Mouse (Mus musculus): ENCODE results near the gene Pcare. TPM values are rescaled to one million over a fixed set of nuclear protein-coding genes. Genes with fewer than 3 reads are reported as not detected.

The Pcare gene
- polyA plus RNA-seq, 1 experiment from 2014 or later, result not detected

DNA sequence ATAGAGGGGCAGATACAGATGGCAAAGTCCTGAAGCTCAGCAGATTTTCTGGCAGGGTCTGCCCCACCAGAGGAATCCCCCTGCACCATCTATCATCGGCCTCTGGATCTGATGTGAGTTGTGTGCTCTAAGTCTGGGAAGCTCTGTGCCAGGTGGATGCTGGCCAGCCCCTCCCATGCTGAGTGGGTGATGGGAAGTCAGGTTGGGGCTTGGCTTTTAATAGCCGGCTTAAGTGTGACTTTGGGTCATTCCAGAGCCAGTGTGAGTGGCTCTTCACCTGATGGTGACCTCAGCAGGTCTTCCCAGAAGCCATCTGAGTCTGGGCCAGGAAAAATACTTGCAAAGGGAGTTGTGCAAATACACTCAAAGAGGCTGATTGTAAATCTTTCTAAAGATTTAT is 22.0 kb downstream of the Pcare start:
- Histone ChIP-seq H3K27ac (no peak overlapping the region), H3K9ac (replicated peaks) (no peak overlapping the region), H3K27me3 (no peaks in the 10 kb centered on the region), H3K4me2 (no peak overlapping the region), H3K9me3 (peaks cover 14% of the 10 kb centered on the region; the same call in 1 of the 2 replicates), H3K4me3 (replicated peaks) (no peak overlapping the region), H3K36me3 (no peaks in the 10 kb centered on the region), H3K4me1 (replicated peaks) (no peaks in the 10 kb centered on the region)
- 65% methylated on average over 2 of the region's 2 CpGs for WGBS
- ATAC-seq (ENCODE audit: insufficient number of reproducible peaks, insufficient read depth, low FRiP score, low TSS enrichment, low read depth), result no peak

DNA sequence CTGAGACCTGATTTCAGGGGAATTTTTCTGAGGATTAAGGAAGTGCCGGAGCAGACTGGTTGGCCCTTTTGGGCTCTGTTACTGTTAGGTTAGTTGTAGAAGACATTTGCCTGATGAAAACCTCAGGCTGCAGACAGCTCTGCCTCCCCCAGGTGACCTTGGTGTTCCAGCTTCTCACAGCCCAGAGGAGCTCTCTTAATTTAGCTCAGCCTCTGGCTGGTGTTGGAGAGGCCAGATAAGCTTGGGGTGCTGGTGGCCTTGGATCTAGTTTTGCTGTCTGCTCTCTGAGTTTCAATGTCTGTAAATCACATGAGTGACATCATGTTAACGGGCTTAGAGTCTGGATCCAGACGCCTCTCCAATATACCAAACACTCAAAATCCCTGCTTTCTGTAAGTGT is 31.7 kb downstream of the Pcare start:
- no peak overlapping the region for H3K4me2 ChIP-seq
- no peaks in the 10 kb centered on the region for H3K4me1 ChIP-seq (replicated peaks)
- no peak overlapping the region for H3K27ac ChIP-seq
- H3K9me3 ChIP-seq, result no peaks in the 10 kb centered on the region
- 57% methylated on average over 3 of the region's 3 CpGs for WGBS
- no peaks in the 10 kb centered on the region; the same call in 1 of the 2 replicates for H3K27me3 ChIP-seq
- no peak overlapping the region for H3K4me3 ChIP-seq (replicated peaks)
- no peaks in the 10 kb centered on the region for H3K36me3 ChIP-seq
- ATAC-seq (ENCODE audit: insufficient number of reproducible peaks, insufficient read depth, low FRiP score, low TSS enrichment, low read depth), result no peak
- no peak overlapping the region for H3K9ac ChIP-seq (replicated peaks)

DNA sequence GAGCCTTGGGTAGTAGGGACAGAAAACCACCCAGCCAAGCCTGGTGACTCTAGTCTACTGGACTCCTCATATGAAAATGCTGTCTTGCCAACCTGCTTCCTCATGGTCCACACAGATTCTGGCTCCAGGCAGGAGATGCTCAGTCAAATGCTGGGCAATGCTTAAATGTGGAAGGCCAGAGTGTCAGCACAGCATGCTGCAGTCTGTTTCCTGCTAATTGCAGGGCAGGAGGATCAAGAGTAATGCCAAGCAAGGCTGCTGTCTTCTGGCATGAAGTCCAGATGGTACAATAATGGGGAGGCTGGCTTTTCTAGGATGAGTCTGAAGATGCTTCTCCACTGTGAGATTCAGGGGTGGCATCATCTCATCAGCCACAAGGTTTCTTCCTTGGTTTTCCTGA is 32.3 kb downstream of the Pcare start:
- Histone ChIP-seq H3K9me3 (no peaks in the 10 kb centered on the region), H3K4me1 (replicated peaks) (no peaks in the 10 kb centered on the region), H3K9ac (replicated peaks) (no peak overlapping the region), H3K36me3 (no peaks in the 10 kb centered on the region), H3K4me2 (no peak overlapping the region), H3K4me3 (replicated peaks) (no peak overlapping the region), H3K27ac (no peak overlapping the region), H3K27me3 (no peaks in the 10 kb centered on the region; the same call in 1 of the 2 replicates)
- no peak for ATAC-seq (ENCODE audit: insufficient number of reproducible peaks, insufficient read depth, low FRiP score, low TSS enrichment, low read depth)

DNA sequence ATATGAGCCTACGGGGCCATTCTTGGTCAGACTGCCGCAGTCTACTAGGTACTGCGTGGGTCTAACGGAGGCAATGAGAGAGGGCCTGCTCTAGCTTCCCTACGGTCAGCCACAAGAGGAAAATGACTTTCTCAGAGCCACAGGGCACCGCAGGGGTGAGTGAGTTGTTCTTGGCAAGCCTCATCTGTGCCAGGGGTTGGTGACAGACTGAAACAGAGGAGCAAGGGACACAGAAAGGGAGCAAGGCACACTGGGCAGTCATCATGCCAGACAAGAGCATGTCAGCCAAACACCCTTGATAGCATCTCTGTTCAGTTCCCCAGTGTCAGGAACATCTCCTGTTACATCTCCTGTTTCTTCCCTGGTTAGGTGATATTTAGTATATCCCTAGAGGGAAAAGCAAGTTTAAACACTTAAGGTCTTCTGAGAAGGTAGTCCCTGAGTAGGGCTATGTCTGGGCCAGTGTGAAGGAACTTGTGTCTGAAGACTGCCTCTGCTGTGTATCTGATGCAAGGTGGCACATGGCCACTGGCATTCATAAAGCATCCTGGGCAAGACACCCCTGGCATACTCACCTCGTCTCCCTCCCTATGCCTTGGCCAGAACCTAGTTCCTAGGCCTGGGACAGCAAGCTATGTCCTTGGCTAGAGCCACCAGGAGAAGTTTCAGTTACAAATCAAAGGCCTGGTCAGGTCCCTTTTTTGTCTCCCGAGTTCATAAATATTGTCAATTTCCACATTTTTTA is 34.6 kb downstream of the Pcare start:
- H3K36me3 ChIP-seq, result no peaks in the 10 kb centered on the region
- 0 out of 2 replicates have a peak, but pooled peaks cover 5% of the 10 kb centered on the region for H3K4me1 ChIP-seq (replicated peaks)
- H3K4me2 ChIP-seq, result no peak overlapping the region
- 85% methylated on average over 8 of the region's 8 CpGs for WGBS
- no peak overlapping the region for H3K9ac ChIP-seq (replicated peaks)
- H3K27me3 ChIP-seq, result no peaks in the 10 kb centered on the region; the same call in 1 of the 2 replicates
- H3K9me3 ChIP-seq, result no peaks in the 10 kb centered on the region
- ATAC-seq (ENCODE audit: insufficient number of reproducible peaks, insufficient read depth, low FRiP score, low TSS enrichment, low read depth), result no peak
- no peak overlapping the region for H3K27ac ChIP-seq
- no peak overlapping the region for H3K4me3 ChIP-seq (replicated peaks)

DNA sequence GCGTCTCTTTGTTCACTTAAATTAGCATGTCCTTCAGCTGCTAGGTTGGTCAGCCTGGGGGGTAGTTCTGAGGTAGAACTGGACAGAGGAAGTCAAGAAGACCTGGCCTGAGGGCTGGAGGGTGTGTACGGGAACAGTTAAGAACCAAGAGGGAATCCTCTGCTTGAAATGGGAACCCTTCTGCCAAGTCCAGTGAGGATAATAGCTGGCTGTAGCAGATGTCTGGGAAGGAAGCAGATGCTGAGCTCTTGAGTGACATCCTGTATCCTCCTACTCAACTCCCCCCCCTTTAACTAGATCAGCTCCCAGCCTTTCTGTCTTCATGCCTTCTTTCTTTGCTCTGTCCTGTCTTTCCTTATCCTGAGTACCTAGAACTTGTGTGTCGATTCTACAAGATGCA is 37.7 kb downstream of the Pcare start:
- H3K27me3 ChIP-seq, result no peaks in the 10 kb centered on the region; the same call in 1 of the 2 replicates
- H3K9ac ChIP-seq (replicated peaks), result no peak overlapping the region
- WGBS, result 90% methylated on average over 3 of the region's 3 CpGs
- no peak overlapping the region for H3K4me2 ChIP-seq
- H3K4me1 ChIP-seq (replicated peaks), result 0 out of 2 replicates have a peak, but pooled peaks cover 5% of the 10 kb centered on the region
- H3K4me3 ChIP-seq (replicated peaks), result no peak overlapping the region
- H3K9me3 ChIP-seq, result no peaks in the 10 kb centered on the region
- H3K27ac ChIP-seq, result no peak overlapping the region
- no peak for ATAC-seq (ENCODE audit: insufficient number of reproducible peaks, insufficient read depth, low FRiP score, low TSS enrichment, low read depth)
- no peaks in the 10 kb centered on the region for H3K36me3 ChIP-seq

DNA sequence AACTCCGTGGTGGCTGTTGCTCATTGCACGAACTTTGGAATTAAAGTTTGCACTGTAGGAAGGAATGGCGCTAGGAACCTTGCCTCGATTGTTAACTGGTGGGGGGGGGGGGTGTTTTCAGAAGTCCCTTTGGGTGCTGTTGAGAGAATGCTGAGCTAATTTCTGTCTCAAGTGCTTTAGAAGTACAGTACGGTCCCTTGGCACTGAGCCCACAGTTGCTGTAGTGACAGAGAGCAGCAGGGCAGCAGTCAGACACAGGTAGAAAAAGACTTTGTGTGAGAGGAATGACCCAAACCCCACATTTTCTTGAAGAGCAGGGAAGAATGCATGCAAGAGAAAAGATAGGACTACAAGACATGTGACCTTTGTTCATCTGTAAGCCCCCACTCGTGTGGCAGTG is 40.4 kb downstream of the Pcare start:
- Histone ChIP-seq H3K9me3 (no peaks in the 10 kb centered on the region), H3K36me3 (no peaks in the 10 kb centered on the region), H3K4me2 (no peak overlapping the region), H3K9ac (replicated peaks) (no peak overlapping the region), H3K4me1 (replicated peaks) (0 out of 2 replicates have a peak, but pooled peaks cover 5% of the 10 kb centered on the region), H3K4me3 (replicated peaks) (no peak overlapping the region), H3K27me3 (no peaks in the 10 kb centered on the region; the same call in 1 of the 2 replicates), H3K27ac (no peak overlapping the region)
- 88% methylated on average over 6 of the region's 6 CpGs for WGBS
- no peak for ATAC-seq (ENCODE audit: insufficient number of reproducible peaks, insufficient read depth, low FRiP score, low TSS enrichment, low read depth)

DNA sequence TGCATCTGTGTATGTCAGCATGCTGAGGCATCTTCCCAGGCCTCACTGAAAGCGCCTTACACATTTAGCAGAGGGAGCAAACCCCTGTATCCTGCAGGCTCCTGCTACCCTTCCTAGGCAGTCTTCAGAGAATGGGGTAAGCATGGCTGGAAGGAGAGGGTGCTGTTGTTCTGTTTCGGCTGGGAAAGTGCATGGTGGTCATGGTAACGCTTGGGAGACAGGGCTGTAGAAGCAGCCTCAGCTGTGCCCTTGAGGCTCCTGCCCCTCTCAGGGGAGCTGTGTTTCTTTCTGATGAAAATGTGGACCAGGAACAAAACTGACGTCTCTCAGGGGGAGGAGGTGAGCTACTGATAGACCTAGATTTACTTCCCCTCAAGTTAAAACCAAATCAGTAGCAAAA is 45.0 kb downstream of the Pcare start:
- Histone ChIP-seq H3K9ac (replicated peaks) (no peak overlapping the region), H3K9me3 (0 out of 2 replicates have a peak, but pooled peaks cover 4% of the 10 kb centered on the region), H3K27me3 (no peaks in the 10 kb centered on the region), H3K36me3 (no peaks in the 10 kb centered on the region), H3K4me3 (replicated peaks) (no peak overlapping the region), H3K27ac (no peak overlapping the region), H3K4me2 (no peak overlapping the region), H3K4me1 (replicated peaks) (no peaks in the 10 kb centered on the region)
- ATAC-seq (ENCODE audit: insufficient number of reproducible peaks, insufficient read depth, low FRiP score, low TSS enrichment, low read depth), result no peak
- 73% methylated on average over 4 of the region's 4 CpGs for WGBS

DNA sequence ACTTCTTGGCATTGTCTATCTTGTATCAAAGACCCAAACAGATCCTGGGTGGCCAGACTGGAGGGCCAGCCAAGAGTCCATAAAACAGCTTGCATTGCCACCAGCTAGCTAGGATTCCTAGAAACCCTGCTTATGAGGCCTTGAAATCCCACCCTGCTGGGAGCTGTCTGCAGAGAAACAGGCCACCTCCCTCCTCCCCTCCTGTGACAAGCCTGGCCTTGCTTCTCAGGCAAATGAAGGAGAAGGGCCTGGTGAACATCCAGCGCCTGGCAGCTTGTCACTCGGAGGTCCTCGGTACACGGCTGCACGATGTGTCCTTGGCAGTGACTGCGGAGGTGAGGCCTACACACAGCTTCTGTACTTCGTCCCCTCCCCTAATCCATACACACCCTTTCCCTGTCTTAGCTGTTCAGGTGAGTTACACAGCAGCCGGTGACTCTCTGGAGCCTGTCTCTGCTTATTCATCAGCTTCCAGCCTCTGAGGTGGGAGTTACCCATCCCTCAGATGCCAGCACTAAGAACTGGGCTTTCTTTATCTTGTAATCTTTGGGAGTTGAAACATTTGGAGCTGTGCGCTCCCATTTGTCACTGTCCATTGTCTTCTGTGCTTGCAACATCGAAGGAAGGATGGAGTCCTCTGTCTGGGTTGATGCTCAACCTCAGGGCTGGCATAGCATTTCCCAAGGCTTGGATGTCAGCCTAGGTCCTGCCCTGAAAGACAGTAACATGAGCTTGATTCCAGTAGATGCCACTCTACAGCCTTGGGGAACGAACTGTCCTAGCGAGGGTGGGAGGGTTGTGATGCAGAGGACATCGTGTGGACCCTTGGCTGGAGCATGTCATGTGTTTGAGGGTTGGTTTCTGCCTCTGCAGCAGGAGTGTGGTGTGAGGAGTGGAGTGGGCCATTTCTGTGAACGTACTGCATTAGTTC is 46.9 kb downstream of the Pcare start:
- WGBS, result 83% methylated on average over 14 of the region's 14 CpGs
- Histone ChIP-seq H3K4me1 (replicated peaks) (no peaks in the 10 kb centered on the region), H3K9ac (replicated peaks) (no peak overlapping the region), H3K9me3 (0 out of 2 replicates have a peak, but pooled peaks cover 4% of the 10 kb centered on the region), H3K27me3 (no peaks in the 10 kb centered on the region), H3K4me2 (no peak overlapping the region), H3K36me3 (no peaks in the 10 kb centered on the region), H3K27ac (no peak overlapping the region), H3K4me3 (replicated peaks) (no peak overlapping the region)
- ATAC-seq (ENCODE audit: insufficient number of reproducible peaks, insufficient read depth, low FRiP score, low TSS enrichment, low read depth), result no peak

DNA sequence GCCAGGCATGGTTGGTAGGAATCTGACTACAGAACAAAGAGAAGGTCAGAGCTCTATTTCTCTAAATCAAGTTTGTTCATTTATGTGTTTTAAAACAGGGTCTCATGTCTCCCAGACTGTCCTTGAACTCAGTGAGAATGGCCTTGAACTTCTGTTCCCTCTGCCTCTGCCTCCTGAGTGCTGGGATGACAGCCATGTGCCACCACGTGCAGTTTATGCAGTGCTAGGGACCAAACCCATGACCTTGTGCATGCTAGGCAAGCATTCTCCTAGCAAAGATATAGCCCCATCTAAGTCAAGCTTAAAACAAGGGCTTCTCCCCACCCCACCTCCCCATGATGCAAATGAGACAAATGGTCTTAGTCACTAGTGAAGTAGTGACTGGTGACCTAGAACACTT is 47.6 kb downstream of the Pcare start:
- no peak overlapping the region for H3K4me2 ChIP-seq
- H3K36me3 ChIP-seq, result no peaks in the 10 kb centered on the region
- no peaks in the 10 kb centered on the region for H3K4me1 ChIP-seq (replicated peaks)
- ATAC-seq (ENCODE audit: insufficient number of reproducible peaks, insufficient read depth, low FRiP score, low TSS enrichment, low read depth), result no peak
- no peaks in the 10 kb centered on the region for H3K27me3 ChIP-seq
- H3K27ac ChIP-seq, result no peak overlapping the region
- no peak overlapping the region for H3K9ac ChIP-seq (replicated peaks)
- 68% methylated on average over 1 of the region's 1 CpGs for WGBS
- H3K9me3 ChIP-seq, result 0 out of 2 replicates have a peak, but pooled peaks cover 4% of the 10 kb centered on the region
- no peak overlapping the region for H3K4me3 ChIP-seq (replicated peaks)

DNA sequence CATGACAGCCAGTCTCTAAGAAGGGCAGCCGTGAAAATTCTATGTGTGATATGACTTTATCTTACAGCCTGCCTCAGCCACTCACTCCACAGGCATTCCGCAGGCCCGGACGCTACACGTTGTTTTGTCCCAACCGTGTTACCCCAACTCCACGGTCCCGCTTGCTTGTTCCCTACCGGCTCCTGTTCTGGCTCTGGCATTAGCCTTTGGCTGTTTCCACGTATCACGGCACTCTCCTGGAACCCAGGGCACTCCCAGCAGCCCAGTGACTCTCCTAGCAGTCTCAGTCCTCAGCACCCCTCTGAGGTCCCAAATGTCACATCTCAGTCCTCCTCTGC is 54.1 kb downstream of the Pcare start:
- 91% methylated on average over 11 of the region's 11 CpGs for WGBS
- no peaks in the 10 kb centered on the region for H3K27me3 ChIP-seq
- H3K4me1 ChIP-seq (replicated peaks), result no peaks in the 10 kb centered on the region; the same call in 1 of the 2 replicates
- no peak overlapping the region for H3K4me3 ChIP-seq (replicated peaks)
- no peak overlapping the region for H3K27ac ChIP-seq
- no peaks in the 10 kb centered on the region for H3K9me3 ChIP-seq
- H3K36me3 ChIP-seq, result no peaks in the 10 kb centered on the region
- ATAC-seq (ENCODE audit: insufficient number of reproducible peaks, insufficient read depth, low FRiP score, low TSS enrichment, low read depth), result no peak
- H3K4me2 ChIP-seq, result no peak overlapping the region
- no peak overlapping the region for H3K9ac ChIP-seq (replicated peaks)

DNA sequence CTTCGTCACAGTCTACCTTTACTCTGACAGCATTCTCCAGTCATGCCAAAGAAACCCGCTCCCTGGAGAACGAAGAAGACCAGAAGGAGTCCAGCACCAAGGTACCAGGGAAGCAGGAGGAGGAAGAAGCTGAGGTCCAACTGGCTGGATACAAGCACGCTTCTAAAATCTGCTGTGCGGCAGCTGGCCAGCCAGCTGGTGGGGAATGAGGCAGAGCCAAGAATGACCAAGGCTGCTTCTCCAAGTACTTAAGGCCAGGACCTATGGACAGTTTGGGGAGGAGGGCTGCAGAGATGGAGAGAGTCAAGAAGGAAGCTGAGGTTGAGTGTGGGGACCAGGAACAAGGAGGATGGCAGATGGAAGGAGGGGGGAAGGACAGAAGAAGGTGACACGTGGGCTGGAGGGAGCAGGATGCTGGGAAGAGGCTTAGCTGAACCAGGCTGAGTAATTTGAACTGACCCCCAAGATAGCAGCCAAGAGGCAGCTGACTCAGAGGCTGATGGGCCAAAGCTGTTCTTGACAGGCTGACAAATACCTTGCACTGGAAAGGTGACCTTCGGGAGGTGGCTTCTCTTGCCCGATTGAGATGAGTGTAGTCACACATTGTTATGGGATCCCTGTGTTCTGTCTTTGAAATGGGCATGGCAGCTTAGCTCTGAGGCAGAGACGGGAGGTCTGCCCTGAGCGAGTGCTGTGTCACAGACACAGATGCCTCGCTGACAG is 54.6 kb downstream of the Pcare start:
- Histone ChIP-seq H3K36me3 (no peaks in the 10 kb centered on the region), H3K4me3 (replicated peaks) (no peak overlapping the region), H3K9ac (replicated peaks) (no peak overlapping the region), H3K27ac (no peak overlapping the region), H3K9me3 (no peaks in the 10 kb centered on the region), H3K4me1 (replicated peaks) (no peaks in the 10 kb centered on the region; the same call in 1 of the 2 replicates), H3K27me3 (no peaks in the 10 kb centered on the region), H3K4me2 (no peak overlapping the region)
- WGBS, result 82% methylated on average over 11 of the region's 11 CpGs
- ATAC-seq (ENCODE audit: insufficient number of reproducible peaks, insufficient read depth, low FRiP score, low TSS enrichment, low read depth), result no peak
